Mouse (Mus musculus) embryonic fibroblast, embryonic 13.5 days (primary cell): ENCODE measurements around the gene Med28.

Source experiments
- CTCF ChIP-seq: IDR thresholded peaks from 2 replicates; pipeline ENCODE4 v1.5.1; 2011; ENCODE audit warnings: mild to moderate bottlenecking, control low read depth, low read length, moderate library complexity, borderline replicate concordance; ENCODE audit not compliant: insufficient read depth
- POLR2A ChIP-seq: IDR thresholded peaks from 2 replicates; pipeline ENCODE4 v1.6.1; 2011; ENCODE audit warnings: low read depth, mild to moderate bottlenecking, control low read depth, low read length, moderate library complexity

DNA sequence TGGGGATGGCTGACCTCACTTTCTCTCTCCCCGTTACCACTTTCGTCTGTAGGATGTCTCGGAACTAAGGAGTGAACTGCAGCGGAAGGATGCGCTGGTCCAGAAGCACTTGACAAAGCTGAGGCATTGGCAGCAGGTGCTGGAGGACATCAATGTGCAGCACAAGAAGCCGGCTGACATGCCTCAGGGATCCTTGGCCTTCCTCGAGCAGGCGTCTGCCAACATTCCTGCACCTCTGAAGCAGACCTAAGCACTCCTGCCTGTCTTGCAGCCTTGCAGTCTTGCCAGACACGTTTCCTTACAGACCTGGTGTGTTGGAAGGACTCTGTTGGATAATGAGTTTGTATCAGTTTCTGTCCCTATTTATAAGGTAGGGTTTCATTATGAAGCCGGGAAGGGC is 5.1 kb downstream of the Med28 start:
- no peak for TF ChIP-seq CTCF
- no peak for TF ChIP-seq POLR2A
